Mouse (Mus musculus): ENCODE data around the gene Rgs21.

- TF ChIP-seq CTCF (IDR thresholded peaks at IDR 0.05; ENCODE audit: low read depth) = no peak
- no peak for TF ChIP-seq EP300 (IDR thresholded peaks at IDR 0.05; ENCODE audit: low read depth)
Measured at GRCm38 (mm10) chr1:144545142-144545541, 22.3 kb downstream of the Rgs21 start.

Data from heart, postnatal 0 days (tissue).